In the genomic region with DNA sequence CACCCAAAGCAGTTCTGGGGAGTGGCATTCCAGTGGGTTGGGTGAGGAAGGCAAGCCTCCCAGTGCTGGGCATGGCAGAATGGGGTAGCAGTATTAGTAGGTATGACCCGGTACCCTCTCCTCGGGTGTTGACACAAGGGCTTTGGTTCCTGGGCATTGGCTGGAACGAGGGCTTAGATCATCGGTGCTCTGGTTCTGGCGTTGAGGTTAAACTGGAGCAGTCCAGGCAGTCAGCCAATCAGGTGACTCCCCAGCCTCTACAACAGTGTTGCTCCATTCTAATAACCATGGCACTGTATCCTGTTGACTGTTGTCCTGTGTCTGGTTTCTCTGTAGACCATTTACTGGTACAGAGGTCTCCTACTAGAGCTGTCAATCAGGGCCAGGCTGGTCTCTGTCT, we compare ENCODE assay signal across 34 mouse cellular contexts. TPM values are rescaled to one million over a fixed set of nuclear protein-coding genes. Genes with fewer than 3 reads are reported as not detected.
DNase-seq lines count a peak whose midpoint lies in the region; ATAC-seq and TF ChIP-seq lines count a peak whose summit lies in the region.
"Had no signal": no experiment of that assay in that cellular context is flagged by ENCODE, and none has a peak within 500 bp of the region (broad histone marks: within the 10 kb centered on the region; RNA-seq: fewer than 3 reads in every experiment).

No protein-coding gene starts in this region.

- H3K27me3 ChIP-seq in liver, adult 2 months (ENCODE audit: control insufficient read depth, insufficient read depth, low read length): no peaks in the 10 kb centered on the region
- no peaks in the 10 kb centered on the region for H3K27me3 ChIP-seq in hindbrain, embryonic 13.5 days
- H3K27me3 ChIP-seq: midbrain, embryonic 13.5 days; neural tube, embryonic 13.5 days had no signal

- H3K27ac ChIP-seq in liver, adult 2 months (replicated peaks; ENCODE audit: insufficient read depth, low read depth, low read length): peak overlapping the region; percentile 60
- no peak overlapping the region for H3K27ac ChIP-seq in hindbrain, embryonic 13.5 days
- H3K27ac ChIP-seq: heart, embryonic 13.5 days; hindbrain, embryonic 12.5 days; midbrain, embryonic 13.5 days; neural tube, embryonic 13.5 days; stomach, postnatal 0 days had no signal

- no peak for TF ChIP-seq CTCF in liver, adult 2 months (IDR thresholded peaks at IDR 0.05; ENCODE audit: low read depth, low read length)

- peak overlapping the region; percentile 42; the same call in 1 of the 2 replicates for H3K9ac ChIP-seq in liver, adult 2 months (ENCODE audit: low read depth, low read length)
- no peak overlapping the region for H3K9ac ChIP-seq in hindbrain, embryonic 13.5 days
- H3K9ac ChIP-seq: heart, embryonic 13.5 days; hindbrain, embryonic 12.5 days; midbrain, embryonic 13.5 days; neural tube, embryonic 13.5 days had no signal

- no peak overlapping the region for H3K4me2 ChIP-seq in hindbrain, embryonic 13.5 days
- H3K4me2 ChIP-seq: heart, embryonic 13.5 days; hindbrain, embryonic 12.5 days; liver, embryonic 11.5 days; midbrain, embryonic 13.5 days; neural tube, embryonic 13.5 days had no signal

- H3K79me2 ChIP-seq in liver, adult 2 months (ENCODE audit: control insufficient read depth, insufficient read depth, low read length): no peaks in the 10 kb centered on the region

- intact Hi-C loops in heart, postnatal 10 days (cut with DNase I): no loop called here

- peaks cover 6% of the 10 kb centered on the region for H3K4me1 ChIP-seq in liver, adult 2 months (ENCODE audit: control insufficient read depth, insufficient read depth, low read length)
- no peaks in the 10 kb centered on the region for H3K4me1 ChIP-seq in hindbrain, embryonic 13.5 days (replicated peaks)
- H3K4me1 ChIP-seq: midbrain, embryonic 13.5 days; neural tube, embryonic 13.5 days had no signal

- peak; percentile 70 for DNase-seq in adrenal gland, postnatal 14 days
- DNase-seq in adrenal gland, adult 8-10 months: no peak
- DNase-seq in heart, adult 18-20 months: peak; percentile 59 to 77
- no peak for DNase-seq in heart, postnatal 4 days
- peak; percentile 97 for DNase-seq in liver, adult 2 months (ENCODE audit: extremely low read depth, low read depth, low spot score)
- no peak for DNase-seq in liver
- DNase-seq in heart, postnatal 10 days: peak; percentile 29 to 35
- DNase-seq: cerebellum, adult 18-20 months; cerebellum, postnatal 10 days; gastrocnemius, postnatal 10 days; kidney, postnatal 25 days; lung, postnatal 4 days; right cerebral cortex, postnatal 4 days; thymus, adult 18-20 months; thymus, postnatal 25 days had no signal

- peak overlapping the region; percentile 28; the same call in 1 of the 2 replicates for H3K4me3 ChIP-seq in liver, adult 2 months (ENCODE audit: insufficient read depth, low read depth, low read length)
- H3K4me3 ChIP-seq in hindbrain, embryonic 13.5 days: no peak overlapping the region
- H3K4me3 ChIP-seq: erythroblast, embryonic 14.5 days; heart, embryonic 13.5 days; hindbrain, embryonic 12.5 days; midbrain, embryonic 13.5 days; neural tube, embryonic 13.5 days had no signal

- TF ChIP-seq POLR2A in liver, adult 2 months (IDR thresholded peaks at IDR 0.05; ENCODE audit: extremely low read depth, insufficient read depth, low read length): no peak

- no peak for ATAC-seq in hindbrain, embryonic 13.5 days (ENCODE audit: low FRiP score)
- ATAC-seq: forebrain, embryonic 16.5 days; intestine, postnatal 0 days; lung, postnatal 0 days; midbrain, embryonic 13.5 days had no signal

- no peaks in the 10 kb centered on the region for H3K9me3 ChIP-seq in hindbrain, embryonic 13.5 days
- H3K9me3 ChIP-seq: heart, embryonic 13.5 days; hindbrain, embryonic 12.5 days; midbrain, embryonic 13.5 days; neural tube, embryonic 13.5 days had no signal

- H3K36me3 ChIP-seq in liver, adult 2 months (ENCODE audit: control insufficient read depth, insufficient read depth, low read length): no peaks in the 10 kb centered on the region
- H3K36me3 ChIP-seq in hindbrain, embryonic 13.5 days: no peaks in the 10 kb centered on the region
- H3K36me3 ChIP-seq: heart, embryonic 13.5 days; hindbrain, embryonic 12.5 days; midbrain, embryonic 13.5 days; neural tube, embryonic 13.5 days had no signal

- 27% methylated on average over 5 of the region's 5 CpGs for WGBS in liver, adult 2 months
- WGBS in hindbrain, embryonic 13.5 days: 86% methylated on average over 5 of the region's 5 CpGs

RNA-seq across cellular contexts. Expression of a gene that starts 5.0 kb away (rescaled TPM):
- not detected in 2 replicates for total RNA-seq in adrenal gland, postnatal 14 days (2021)
- not detected for total RNA-seq in adrenal gland, adult 8-10 months (2022)
- not detected for total RNA-seq in heart, adult 18-20 months (2021)
- not detected for total RNA-seq in heart, postnatal 4 days (2021)
- not detected in 2 replicates for total RNA-seq in liver, adult 2 months (2014; rRNA removed)
- polyA plus RNA-seq in liver, adult 2 months (2012; rRNA removed): not detected in 2 replicates
- total RNA-seq in heart, postnatal 10 days (2021): not detected
- not detected in 2 replicates for polyA plus RNA-seq in hindbrain, embryonic 13.5 days (2015; fragmentation: Nextera tagmentation; extraction: Ambion mirVana)
- total RNA-seq: common myeloid progenitor, adult 5-6 weeks; gastrocnemius, postnatal 10 days; heart, postnatal 14 days; megakaryocyte-erythroid progenitor cell, adult 5-6 weeks; MEL had no signal
- polyA plus RNA-seq: erythroblast, embryonic 14.5 days; forebrain, embryonic 11.5 days; forebrain, embryonic 16.5 days; heart, embryonic 13.5 days; kidney, embryonic 14.5 days; liver, embryonic 11.5 days; lung, postnatal 0 days; midbrain, embryonic 13.5 days; neural tube, embryonic 13.5 days; spleen, adult 2 months; stomach, postnatal 0 days had no signal

RNA-seq across cellular contexts. Expression of a gene that starts 12.6 kb away (rescaled TPM):
- total RNA-seq in adrenal gland, postnatal 14 days (2021): 11.9 and 13.3 TPM in 2 replicates
- total RNA-seq in adrenal gland, adult 8-10 months (2022): 10 to 100 TPM; 13.1 to 16.3 (median 15.3) TPM
- 1 to 10 TPM; 3.5 to 4.5 TPM for total RNA-seq in heart, adult 18-20 months (2021)
- 1 to 10 TPM; 4.3 to 4.5 TPM for total RNA-seq in heart, postnatal 4 days (2021)
- total RNA-seq in liver, adult 2 months (2014; rRNA removed): 0.83 and 1.2 TPM in 2 replicates
- 2.7 and 3.6 TPM in 2 replicates for polyA plus RNA-seq in liver, adult 2 months (2012; rRNA removed)
- 1 to 10 TPM; 3.9 to 4.7 TPM for total RNA-seq in heart, postnatal 10 days (2021)
- 12.6 and 14.5 TPM in 2 replicates for polyA plus RNA-seq in hindbrain, embryonic 13.5 days (2015; fragmentation: Nextera tagmentation; extraction: Ambion mirVana)

RNA-seq across cellular contexts. Expression of a gene that starts 17.9 kb away (rescaled TPM):
- 0.41 and 0.74 TPM in 2 replicates for total RNA-seq in adrenal gland, postnatal 14 days (2021)
- total RNA-seq in adrenal gland, adult 8-10 months (2022): 1 to 10 TPM in 2 of 4 experiments, under 1 TPM in 2; 0.58 to 1.5 (median 1.2) TPM
- under 1 TPM in 1 of 2 experiments, not detected in 1; 0.15 TPM for total RNA-seq in heart, adult 18-20 months (2021)
- total RNA-seq in heart, postnatal 4 days (2021): not detected
- total RNA-seq in liver, adult 2 months (2014; rRNA removed): under 0.01 TPM in 1 of 2 replicates, not detected in the other
- 0.04 TPM in 1 of 2 replicates, not detected in the other for polyA plus RNA-seq in liver, adult 2 months (2012; rRNA removed)
- under 1 TPM in 1 of 2 experiments, not detected in 1; 0.10 TPM for total RNA-seq in heart, postnatal 10 days (2021)
- 0.09 TPM in 1 of 2 replicates, not detected in the other for polyA plus RNA-seq in hindbrain, embryonic 13.5 days (2015; fragmentation: Nextera tagmentation; extraction: Ambion mirVana)
- total RNA-seq: common myeloid progenitor, adult 5-6 weeks; megakaryocyte-erythroid progenitor cell, adult 5-6 weeks; MEL had no signal
- polyA plus RNA-seq: erythroblast, embryonic 14.5 days; forebrain, embryonic 16.5 days; heart, embryonic 13.5 days; hindbrain, embryonic 12.5 days; limb, embryonic 11.5 days; liver, embryonic 11.5 days; neural tube, embryonic 13.5 days had no signal

RNA-seq across cellular contexts. Expression of a gene that starts 42.6 kb away (rescaled TPM):
- not detected in 2 replicates for total RNA-seq in adrenal gland, postnatal 14 days (2021)
- not detected for total RNA-seq in adrenal gland, adult 8-10 months (2022)
- under 1 TPM in 1 of 2 experiments, not detected in 1; 0.15 TPM for total RNA-seq in heart, adult 18-20 months (2021)
- total RNA-seq in heart, postnatal 4 days (2021): not detected
- total RNA-seq in liver, adult 2 months (2014; rRNA removed): not detected in 2 replicates
- not detected in 2 replicates for polyA plus RNA-seq in liver, adult 2 months (2012; rRNA removed)
- total RNA-seq in heart, postnatal 10 days (2021): not detected
- polyA plus RNA-seq in hindbrain, embryonic 13.5 days (2015; fragmentation: Nextera tagmentation; extraction: Ambion mirVana): 0.29 and 0.31 TPM in 2 replicates
- total RNA-seq: common myeloid progenitor, adult 5-6 weeks; gastrocnemius, postnatal 10 days had no signal
- polyA plus RNA-seq: erythroblast, embryonic 14.5 days; forebrain, embryonic 11.5 days; spleen, adult 2 months had no signal

RNA-seq across cellular contexts. Expression of a gene that starts 42.6 kb away (rescaled TPM):
- total RNA-seq in adrenal gland, postnatal 14 days (2021): 25.6 and 30.1 TPM in 2 replicates
- total RNA-seq in adrenal gland, adult 8-10 months (2022): 10 to 100 TPM; 35.6 to 81.1 (median 56.8) TPM
- 10 to 100 TPM; 21.3 to 22.9 TPM for total RNA-seq in heart, adult 18-20 months (2021)
- total RNA-seq in heart, postnatal 4 days (2021): 10 to 100 TPM; 18.4 to 20.2 TPM
- 7.8 and 8.6 TPM in 2 replicates for total RNA-seq in liver, adult 2 months (2014; rRNA removed)
- polyA plus RNA-seq in liver, adult 2 months (2012; rRNA removed): 6.1 and 7.8 TPM in 2 replicates
- 10 to 100 TPM; 17.6 to 18.2 TPM for total RNA-seq in heart, postnatal 10 days (2021)
- 138 and 150 TPM in 2 replicates for polyA plus RNA-seq in hindbrain, embryonic 13.5 days (2015; fragmentation: Nextera tagmentation; extraction: Ambion mirVana)

Comparison
In these comparisons a context has a peak if more than half of its experiments do, and no peak if none do; other contexts are left out.
1. DNase-seq: peak in adrenal gland, postnatal 14 days (single experiment), heart, adult 18-20 months (2 of 2), liver, adult 2 months (single experiment) and heart, postnatal 10 days (2 of 2); none in adrenal gland, adult 8-10 months (single experiment), heart, postnatal 4 days (single experiment) and liver (single experiment).